Mouse (Mus musculus) adrenal gland, adult 2 months (tissue): ENCODE results near the gene Tgm2. TPM values are rescaled to one million over a fixed set of nuclear protein-coding genes. Genes with fewer than 3 reads are reported as not detected.

Experiments
- DNase-seq: peaks from one replicate; pipeline ENCODE4 v3.0.0; 2021
- polyA plus RNA-seq: library from polyadenylated mRNA; depleted of rRNA; stranded (reverse); fragments of >200 nt; gene quantifications from 2 replicates; pipeline ENCODE4 v1.2.3, GENCODE M21; 2012
- total RNA-seq, 2 experiments: library from RNA; stranded (reverse); gene quantifications; 2 replicates each; pipeline ENCODE4 v1.2.3; 2021

Tgm2 gene
- total and polyA plus RNA-seq, 3 experiments: 63.6 to 105 (median 71.9) TPM

DNA sequence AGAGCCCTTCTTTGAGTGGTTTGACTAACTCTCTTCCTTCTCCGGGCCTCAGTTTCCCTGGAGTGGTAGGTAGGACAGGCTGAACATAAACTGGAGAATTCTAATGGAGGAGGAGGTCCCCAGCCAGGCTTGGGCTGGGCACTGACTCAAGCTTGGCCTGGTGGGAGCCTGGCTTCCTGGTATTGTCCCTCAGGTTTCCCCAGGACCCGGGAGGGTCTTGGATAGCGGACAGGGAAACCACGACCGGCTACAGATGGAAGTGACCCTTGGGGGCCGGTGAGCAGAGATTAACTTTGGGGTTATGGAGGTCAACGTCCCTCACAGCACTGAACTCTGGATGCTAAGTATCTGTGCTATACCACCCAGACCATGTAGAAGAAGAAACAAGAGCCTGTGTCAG is 5.0 kb downstream of the Tgm2 start:
- no peak for DNase-seq

- no peak for DNase-seq
Measured at GRCm38 (mm10) chr2:158140664-158141063, 5.6 kb downstream of the Tgm2 start.

GRCm38 (mm10) chr2:158139628-158140027 is 6.6 kb downstream of the Tgm2 start:
- DNase-seq: peak; percentile 89

GRCm38 (mm10) chr2:158138778-158139177 is 7.5 kb downstream of the Tgm2 start:
- no peak for DNase-seq

GRCm38 (mm10) chr2:158137771-158138170 is 8.5 kb downstream of the Tgm2 start:
- no peak for DNase-seq

DNA sequence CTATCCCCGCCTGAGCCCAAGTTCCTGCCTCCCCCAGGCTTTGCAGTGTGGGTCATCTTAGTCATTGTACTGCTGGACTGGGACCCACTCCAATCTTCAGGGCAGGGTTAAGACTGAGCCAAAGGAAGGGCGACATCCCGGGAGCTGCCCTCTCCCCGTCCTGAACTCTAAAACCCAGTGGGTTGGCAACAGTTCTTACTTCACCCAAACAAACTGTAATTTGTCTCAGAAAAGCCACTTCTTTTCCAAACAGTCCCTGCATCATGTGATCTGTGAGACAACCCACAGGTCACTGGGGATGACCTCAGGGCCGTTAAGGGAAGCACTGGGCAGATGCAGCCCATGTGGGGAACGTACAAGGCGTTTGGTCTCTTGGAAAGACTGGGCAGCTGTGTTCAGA is 10.0 kb downstream of the Tgm2 start:
- DNase-seq: peak; percentile 71

DNA sequence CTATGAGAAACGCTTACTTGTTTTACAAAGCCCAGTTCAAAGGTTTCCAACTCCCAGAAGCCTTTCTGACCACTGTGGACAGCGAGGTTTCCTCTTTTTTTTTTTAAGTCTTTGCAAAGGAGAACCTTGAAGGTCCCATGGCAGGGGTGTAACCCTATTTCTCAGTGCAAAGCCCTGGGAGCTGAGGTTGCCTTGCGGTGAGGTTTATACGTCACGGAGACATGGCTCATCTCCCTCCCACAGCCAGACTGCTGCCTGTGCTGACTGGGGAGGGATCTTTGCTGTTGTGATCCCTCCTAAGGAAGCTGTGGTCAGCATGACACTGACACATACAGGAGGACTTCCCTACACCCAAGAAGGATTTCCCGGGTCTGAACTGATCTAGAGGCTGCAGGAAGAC is 13.2 kb downstream of the Tgm2 start:
- no peak for DNase-seq

DNA sequence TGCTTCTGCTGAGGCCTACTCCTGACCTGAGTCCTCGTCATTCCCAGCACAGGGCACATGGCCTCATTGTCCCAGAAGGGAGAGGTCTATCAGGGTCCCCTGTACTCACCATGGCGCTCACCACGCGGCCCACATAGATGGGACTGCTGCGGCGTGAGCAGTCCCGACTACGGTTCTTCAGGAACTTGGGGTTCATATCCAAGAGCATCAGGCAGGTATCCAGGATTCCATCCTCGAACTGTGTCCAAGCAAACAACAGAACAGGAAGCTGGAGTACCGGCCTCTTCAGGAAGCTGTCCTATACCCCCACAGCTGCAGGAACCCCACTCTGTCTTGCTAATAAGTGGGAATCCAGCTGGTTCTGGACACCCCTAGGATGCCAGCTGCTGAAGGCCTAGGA is 13.9 kb downstream of the Tgm2 start:
- no peak for DNase-seq

- DNase-seq: no peak
Measured at GRCm38 (mm10) chr2:158131197-158131835, 14.9 kb downstream of the Tgm2 start.

DNA sequence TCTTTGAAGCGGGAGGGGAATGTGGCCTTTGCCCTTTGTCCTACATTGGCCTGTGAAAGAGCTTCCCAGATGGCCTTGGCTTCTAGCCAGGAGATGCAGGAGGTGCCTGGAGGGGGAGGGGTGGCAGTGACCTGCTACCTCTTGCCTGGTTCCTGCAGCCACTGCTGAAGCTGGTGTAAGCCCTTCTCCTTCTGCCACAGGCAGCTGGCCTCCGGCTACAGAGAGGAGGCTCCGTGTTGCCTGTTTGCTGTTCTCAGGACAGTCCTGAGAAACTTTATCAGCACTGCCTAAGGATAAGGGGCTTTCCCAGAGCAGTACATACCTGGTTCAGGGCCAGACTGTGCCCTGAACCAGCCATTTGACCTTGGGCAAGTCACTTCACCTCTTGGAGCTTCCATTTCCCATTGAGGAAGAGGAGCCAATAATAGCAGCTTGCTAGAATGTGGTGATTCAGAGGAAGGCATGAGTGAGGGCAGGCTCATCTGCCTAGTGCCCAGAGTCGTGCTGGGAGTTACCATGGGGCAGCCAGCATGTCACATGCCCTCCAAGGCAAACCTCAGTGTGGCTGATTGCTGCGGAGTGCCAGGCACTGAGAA is 15.7 kb downstream of the Tgm2 start:
- peak; percentile 87 for DNase-seq

GRCm38 (mm10) chr2:158129291-158130002 is 16.8 kb downstream of the Tgm2 start:
- DNase-seq: no peak

DNA sequence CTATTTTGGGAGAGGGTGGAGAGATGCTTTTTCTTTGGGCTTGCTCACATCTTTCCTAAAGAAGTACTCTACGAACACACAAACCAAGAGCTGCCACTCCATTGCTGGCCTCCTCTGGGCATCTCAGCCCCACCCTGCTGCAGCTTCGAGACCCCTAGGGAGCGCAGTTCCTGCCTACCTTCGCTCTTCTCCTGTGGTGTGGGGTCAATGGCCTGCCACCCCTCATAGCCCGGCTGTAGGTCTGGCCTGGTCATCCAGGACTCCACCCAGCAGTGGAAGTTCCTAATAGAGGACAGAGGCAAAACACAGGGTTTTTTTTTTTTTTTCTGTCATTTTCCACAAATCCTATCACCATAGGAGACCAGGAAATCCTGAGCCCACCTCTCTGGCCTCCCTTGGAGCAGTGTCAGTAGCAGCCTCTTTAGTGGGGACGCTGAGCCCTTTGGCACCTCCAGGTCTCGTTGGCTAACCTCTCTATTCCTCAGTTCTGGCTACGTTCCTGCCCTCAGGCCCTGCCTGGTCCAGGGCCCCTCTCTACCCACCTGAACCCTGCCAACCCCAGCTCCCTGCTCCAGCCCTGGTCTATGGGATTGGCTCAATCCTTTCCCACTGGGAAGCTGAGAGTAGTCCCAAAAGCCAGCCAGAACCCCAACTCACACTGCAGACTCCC is 17.6 kb downstream of the Tgm2 start:
- no peak for DNase-seq

DNA sequence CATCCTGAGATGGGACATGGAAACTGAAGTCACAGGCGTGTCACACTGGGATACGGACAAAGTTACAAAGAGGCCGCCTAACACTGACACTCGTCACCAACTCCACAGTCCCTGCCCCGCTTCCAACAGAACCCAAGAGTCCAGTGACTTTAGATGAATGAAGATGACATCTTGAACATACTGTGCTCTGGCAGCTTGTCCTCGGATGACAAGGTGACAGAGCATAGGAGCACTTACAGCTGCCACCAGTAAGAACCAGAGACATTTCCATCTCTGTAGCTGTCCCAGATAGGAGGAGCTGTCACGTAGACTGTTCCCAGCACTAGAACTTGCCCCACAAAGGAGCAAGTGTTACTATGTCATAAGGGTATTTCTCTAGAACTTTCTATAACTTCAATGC is 18.4 kb downstream of the Tgm2 start:
- no peak for DNase-seq

GRCm38 (mm10) chr2:158127245-158127644 is 19.0 kb downstream of the Tgm2 start:
- no peak for DNase-seq

DNA sequence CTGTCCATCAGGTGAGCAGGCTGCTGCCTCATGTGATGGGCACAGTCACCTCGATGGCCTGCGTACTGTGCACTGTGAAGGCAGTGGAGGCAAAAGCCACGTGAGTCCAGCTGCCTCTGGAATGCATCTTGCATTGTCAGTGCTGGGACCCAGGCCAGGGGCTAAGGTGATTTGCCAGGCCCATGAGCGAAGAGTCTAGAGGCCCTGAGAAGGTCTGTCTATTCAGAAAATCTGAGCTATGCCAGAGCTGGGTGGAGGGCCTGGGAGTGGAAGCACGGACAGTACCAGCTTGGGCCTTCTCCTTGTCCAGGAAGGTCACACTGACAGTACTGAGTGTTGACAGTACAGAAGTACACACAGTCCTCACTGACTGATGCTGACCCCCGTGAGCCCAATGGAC is 23.4 kb downstream of the Tgm2 start:
- no peak for DNase-seq

- DNase-seq: peak; percentile 92
Measured at GRCm38 (mm10) chr2:158121645-158122326, 24.4 kb downstream of the Tgm2 start.

- no peak for DNase-seq
Measured at GRCm38 (mm10) chr2:158120868-158121267, 25.4 kb downstream of the Tgm2 start.

DNA sequence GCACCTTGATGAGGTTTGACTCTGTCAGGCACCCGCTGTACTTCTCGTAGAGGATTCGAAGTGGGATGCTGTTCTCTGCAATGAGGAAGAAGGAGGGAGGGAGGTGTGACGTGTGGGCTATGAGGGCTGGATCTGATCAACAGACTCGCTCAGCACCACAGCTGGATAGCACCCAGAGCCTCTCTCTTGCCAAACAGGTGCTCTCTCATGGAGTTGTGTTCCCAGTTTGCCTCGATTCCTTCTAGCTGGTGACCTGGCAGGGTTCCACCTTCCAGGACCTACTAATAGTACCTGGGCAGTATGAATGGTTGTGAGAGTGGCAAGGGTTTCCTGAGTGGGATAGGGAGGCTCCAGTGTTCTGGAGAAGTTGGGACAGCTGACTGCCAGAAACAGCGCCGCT is 26.0 kb downstream of the Tgm2 start:
- DNase-seq: no peak

GRCm38 (mm10) chr2:158119145-158119544 is 27.1 kb downstream of the Tgm2 start:
- DNase-seq: no peak

DNA sequence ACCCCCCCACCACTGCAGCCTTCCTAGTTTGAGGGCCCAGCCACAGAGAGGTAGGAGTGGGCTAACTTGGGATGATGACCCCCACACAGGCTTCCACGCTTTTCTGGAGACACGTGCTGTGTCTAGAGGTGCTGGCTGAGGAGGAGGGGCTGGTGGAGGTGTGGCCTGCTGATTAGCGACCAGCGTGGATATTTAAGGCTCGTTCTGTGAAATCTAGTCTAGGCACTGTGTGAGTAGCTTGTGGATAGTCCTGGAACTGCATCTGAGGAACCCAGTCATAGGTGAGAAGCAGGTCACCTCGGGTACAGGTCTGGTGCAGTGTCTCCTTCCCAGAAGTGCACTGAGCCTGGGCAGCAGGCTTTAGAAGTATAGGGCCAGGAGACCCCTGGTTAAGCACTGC is 29.6 kb downstream of the Tgm2 start:
- DNase-seq: no peak

GRCm38 (mm10) chr2:158115838-158116453 is 30.3 kb downstream of the Tgm2 start:
- DNase-seq: no peak

DNA sequence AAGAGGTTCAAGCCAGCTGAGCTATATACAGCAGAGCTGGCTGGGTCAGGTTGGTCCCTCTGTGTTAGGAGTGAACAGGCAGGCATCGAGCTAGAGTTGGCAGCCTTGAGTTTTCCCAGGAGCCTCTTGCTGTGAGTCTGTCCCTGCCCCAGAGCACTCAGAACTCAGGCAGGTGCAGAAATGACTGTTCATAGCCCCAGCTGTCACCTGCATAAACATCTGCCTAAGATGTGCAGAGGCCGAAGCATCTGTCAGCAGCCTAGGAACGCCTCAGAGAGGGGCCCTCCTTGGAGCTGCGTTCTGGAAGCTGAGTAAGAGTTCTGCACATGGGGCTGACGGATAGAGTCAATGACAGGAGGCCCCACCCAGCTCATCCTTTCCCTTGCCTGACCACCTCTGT is 31.3 kb downstream of the Tgm2 start:
- no peak for DNase-seq
